Mouse (Mus musculus): ENCODE data around the gene Gpr82.

GRCm38 (mm10) chrX:13616726-13617125 is 44.4 kb upstream of the Gpr82 start:
- TF ChIP-seq CTCF (IDR thresholded peaks at IDR 0.05; ENCODE audit: low read depth) = no peak
- no peak for TF ChIP-seq EP300 (optimal IDR thresholded peaks at IDR 0.05)
